Mouse (Mus musculus) urinary bladder, postnatal 36 days (tissue): Measurements from ENCODE around the gene Eif2s2.
A peak's percentile ranks its signal among the peaks of the same experiment; 100 is the strongest.
"Not testable (repeated sequence)": the region's sequence is repeated elsewhere in the genome, so short reads cannot be mapped to it uniquely, and the experiment has no call there.

Experiments used
- DNase-seq, 2 experiments: peaks; one replicate each; pipeline ENCODE4 v3.0.0; 2022; ENCODE audit warnings: low spot score in 2 of 2, mixed read lengths in 1 of 2

The Eif2s2 gene

DNA sequence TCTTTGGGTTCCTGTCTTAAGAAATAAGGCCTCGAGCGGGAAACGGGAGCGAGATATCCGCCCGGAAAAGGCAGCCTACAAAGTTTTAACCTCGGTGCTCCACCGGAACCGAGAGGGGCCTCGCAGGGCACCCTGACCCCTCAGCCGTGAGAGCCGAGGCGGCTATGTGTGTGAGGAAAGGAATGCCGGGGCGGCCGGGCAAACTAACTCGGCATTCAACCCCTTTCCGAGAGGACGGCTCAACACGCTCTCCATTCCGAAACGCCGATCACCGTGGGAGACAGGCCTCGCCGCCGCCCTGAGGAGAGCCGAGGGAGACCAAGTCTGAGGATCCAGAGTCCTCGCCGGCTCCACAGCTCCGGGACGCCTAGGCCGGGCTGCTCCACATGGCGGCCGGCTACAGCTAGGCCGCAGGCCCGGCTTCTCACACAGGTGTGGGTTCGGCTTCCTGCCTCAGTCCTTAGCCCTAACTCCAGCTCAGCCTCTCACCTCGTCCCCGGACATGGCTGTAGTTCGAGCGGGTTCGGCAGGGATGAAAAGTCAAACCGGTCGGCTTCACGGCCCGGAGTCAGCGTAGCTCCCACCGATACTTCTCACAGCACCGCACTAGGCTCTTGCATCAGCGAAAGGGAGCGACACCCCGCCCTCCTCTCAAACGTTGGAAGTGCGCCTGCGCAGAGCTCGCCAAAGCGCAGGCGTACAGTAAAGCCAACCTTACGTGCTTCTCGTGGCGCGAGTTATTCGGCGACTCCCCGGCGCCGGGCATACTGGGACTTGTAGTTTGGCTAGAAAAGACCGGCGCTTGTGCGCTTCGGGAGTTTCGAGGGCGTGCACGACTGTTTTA, at the start of gene Eif2s2:
Gene Eif2s2, minus strand, starts transcription at position 735 of the 844 bp plus-strand sequence.
- DNase-seq = peak; percentile 90 to 97

DNA sequence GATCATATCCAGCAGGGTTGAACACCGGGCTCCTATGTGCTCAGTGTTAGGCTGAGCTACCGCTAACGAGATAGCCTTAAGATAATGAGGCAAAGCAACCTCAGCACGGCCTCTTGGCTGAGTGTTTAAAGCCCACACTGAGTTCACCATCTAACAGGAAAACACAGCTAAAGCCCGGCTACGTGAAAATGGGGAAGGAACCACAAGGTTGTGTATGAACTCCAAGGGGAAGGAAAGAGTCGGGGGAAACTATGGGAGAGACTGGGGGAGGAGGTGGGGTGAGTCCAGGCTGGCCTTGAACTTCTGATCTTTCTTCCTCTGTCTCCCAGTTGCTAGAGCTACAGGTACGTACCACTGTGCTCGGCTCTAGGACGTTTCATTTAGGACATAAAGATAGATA, 49.2 kb upstream of the Eif2s2 start:
- no peak for DNase-seq

GRCm38 (mm10) chr2:154937547-154938390, 45.0 kb upstream of the Eif2s2 start:
- no peak for DNase-seq

DNA sequence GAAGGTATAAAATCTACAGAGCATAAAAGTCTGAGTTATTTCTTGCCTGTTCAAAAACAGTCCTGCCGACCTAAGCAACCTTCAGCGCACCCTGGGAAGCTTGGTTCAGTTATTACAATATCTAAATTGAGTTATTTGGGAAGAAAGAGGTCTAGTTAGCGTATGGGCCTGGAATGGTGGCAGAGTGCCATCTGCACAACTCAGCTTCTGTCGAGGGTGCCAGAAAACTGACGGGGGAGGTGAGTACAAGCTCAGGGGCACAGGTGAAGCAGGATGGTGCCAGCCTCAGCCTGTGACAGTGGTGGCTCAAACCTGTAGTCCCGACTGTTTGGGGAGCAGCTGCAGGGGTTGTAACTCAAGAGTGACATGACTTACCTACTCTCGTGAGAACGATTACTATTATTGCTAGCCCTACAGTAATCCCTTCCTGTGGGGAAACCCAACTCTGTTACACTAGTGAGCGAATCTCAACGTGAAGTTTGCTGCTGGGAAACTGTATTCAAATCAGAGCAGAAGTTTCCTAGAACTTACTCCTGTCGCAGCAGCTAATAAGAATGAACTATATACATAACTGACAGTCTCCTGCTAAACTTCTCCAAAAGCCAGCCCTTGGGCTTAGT, 43.9 kb upstream of the Eif2s2 start:
- DNase-seq = no peak

DNA sequence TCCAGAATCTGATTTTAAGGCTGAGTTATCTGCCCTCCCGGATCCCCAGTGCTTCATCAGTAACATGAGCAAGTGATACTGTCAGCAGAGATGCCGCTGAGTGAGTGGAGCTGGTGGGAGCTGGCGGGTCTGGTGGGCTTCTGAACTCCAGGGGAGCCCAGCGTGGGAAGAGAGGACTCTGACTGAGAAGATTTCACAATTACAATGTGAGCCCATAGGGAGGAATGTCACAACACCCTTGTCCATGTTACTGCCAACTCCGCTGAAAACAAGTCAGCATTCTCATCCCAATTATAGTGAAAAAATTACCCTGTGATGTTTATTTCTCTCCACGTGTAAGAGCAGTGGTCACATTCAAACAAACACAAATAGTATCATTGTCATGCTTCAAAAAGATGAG, 43.4 kb upstream of the Eif2s2 start:
- no peak for DNase-seq

DNA sequence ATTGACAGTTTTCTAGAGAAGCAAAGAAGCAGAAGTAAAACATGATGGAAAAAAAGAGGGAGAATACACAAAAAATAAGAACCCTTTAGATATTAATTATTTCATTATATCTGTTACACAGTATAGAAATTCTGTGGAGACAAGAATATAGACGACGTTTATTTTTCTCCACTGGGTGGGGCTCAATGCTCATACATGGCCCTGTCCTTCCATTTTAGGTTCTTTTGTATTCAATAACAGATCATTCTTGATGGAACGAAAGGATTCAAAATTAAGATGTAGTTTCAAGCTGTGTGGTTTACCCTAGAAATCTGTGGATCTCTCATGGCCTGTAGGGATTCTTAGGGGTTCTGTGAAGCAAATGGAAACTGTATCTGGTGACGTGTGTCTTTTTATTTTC, 41.1 kb upstream of the Eif2s2 start:
- no peak for DNase-seq

DNA sequence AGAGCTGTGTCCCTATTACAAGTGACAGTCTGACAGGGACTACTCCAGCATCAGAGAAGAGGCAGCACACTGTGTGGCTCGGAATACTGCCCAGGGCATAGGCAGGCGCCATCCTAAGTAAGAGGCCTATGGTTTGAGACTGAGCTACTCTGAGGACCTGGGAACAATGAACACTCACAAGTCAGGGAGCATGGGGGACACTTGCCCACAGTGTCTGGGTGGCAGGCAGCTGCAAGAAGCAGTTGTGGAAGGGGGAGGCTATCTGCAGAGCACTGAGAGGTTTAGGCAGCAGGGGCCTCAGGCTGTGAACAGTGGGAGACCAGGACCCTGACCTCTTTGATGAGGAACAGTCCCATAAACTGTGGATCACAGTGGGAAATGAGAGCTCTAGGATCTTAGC, 35.6 kb upstream of the Eif2s2 start:
- DNase-seq = no peak

- no peak for DNase-seq
These were observed 34.1 kb upstream of the Eif2s2 start for GRCm38 (mm10) chr2:154926843-154927242.

GRCm38 (mm10) chr2:154925411-154926031, 32.8 kb upstream of the Eif2s2 start:
- no peak for DNase-seq

GRCm38 (mm10) chr2:154922134-154922533, 29.4 kb upstream of the Eif2s2 start:
- DNase-seq = not testable (repeated sequence)

DNA sequence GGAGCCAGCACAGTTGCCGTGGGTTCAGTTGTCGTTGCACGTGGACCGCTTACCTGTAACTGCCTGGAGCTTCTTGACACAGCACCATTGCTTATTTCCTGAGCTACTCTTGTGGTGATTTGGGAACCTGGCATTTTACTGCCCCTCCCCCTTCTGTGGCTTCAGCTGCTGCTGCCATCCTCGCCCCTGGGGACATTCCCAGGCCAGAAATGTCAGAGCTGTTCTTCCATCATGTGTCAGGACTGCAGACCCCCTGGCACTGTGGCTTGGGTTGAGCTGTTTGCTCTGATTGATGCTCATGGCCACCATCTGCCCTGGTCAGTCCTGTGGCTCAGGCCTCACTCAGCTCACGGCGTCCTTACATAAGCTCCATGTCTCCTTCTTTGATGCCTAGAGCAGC, 28.2 kb upstream of the Eif2s2 start:
- DNase-seq = no peak

GRCm38 (mm10) chr2:154917866-154918641, 25.3 kb upstream of the Eif2s2 start:
- DNase-seq = no peak

DNA sequence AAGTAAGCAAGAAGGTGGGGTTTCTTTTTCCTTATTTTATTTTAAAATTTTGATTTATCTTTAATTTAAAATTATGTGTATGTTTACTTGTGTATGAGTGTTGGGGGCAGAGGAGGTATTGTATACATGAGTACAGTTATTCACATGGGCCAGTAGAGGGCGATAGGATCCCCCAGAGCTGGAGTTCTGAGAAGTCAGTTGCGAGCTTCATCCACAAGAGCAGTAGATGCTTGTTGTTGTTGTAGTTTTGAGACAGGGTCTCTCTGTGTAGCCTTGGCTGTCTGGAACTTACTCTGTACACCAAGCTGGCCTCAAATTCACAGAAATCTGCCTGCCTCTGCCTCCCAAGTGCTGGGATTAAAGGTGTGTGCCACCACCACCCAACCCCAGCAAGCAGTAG, 23.8 kb upstream of the Eif2s2 start:
- no peak for DNase-seq

GRCm38 (mm10) chr2:154915922-154916541, 23.3 kb upstream of the Eif2s2 start:
- no peak for DNase-seq

DNA sequence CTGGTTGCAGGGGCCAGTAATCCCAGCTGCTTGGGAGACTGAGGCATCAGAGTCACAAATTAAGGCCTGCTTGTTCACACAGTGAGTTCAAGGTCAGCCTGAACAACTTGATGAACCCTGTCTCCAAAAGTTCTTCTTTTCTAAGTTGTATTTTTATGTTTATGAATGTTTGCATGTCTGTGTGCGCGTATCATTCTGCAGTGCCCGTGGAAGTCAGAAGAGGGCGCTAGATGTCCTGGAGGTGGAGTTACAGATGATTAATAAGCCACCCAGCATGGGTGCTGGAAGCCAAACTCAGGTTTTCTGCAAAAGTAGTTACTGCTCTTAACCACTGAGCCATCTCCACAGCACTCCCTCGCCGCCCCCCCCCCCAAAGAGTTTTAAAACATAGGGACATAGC, 17.1 kb upstream of the Eif2s2 start:
- DNase-seq = no peak

DNA sequence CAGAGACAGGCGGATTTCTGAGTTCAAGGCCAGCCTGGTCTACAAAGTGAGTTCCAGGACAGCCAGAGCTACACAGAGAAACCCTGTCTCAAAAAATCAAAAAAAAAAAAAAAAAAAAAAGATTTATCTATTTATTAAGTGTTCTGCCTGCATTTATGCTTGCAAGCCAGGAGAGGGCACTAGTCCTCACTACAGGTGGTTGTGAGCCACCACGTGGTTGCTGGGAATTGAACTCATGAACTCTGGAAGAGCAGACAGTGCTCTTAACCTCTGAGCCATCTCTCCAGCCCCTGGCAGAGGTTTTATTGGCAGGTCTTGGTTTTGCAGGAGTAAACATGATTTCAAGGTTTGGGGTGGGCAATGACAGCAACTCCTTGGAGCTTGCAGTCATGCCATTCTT, 15.5 kb upstream of the Eif2s2 start:
- DNase-seq = not testable (repeated sequence)

DNA sequence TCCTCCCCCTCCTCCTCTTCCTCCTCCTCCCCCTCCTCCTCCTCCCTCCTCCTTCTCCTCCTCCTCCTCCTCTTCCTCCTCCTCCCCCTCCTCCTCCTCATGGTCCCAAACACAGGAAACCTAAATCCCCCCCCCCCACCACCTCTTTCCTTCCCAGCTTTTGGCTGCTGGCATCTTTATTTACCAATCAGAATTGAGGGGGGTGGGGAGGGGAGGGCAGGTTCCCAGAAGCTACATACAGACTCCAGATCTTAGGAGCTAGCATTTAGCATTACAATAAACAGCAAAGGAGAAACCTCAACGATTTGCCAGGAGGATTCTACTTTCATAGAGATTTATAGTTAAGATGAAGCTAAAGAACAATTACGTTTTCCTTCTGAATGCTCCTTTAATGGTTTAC, 13.1 kb upstream of the Eif2s2 start:
- DNase-seq = no peak

- no peak for DNase-seq
These were observed 9.4 kb upstream of the Eif2s2 start for GRCm38 (mm10) chr2:154902111-154902510.

GRCm38 (mm10) chr2:154899412-154899811, 6.7 kb upstream of the Eif2s2 start:
- not testable (repeated sequence) for DNase-seq

- DNase-seq = not testable (repeated sequence)
These were observed 6.3 kb upstream of the Eif2s2 start for GRCm38 (mm10) chr2:154899004-154899403.

DNA sequence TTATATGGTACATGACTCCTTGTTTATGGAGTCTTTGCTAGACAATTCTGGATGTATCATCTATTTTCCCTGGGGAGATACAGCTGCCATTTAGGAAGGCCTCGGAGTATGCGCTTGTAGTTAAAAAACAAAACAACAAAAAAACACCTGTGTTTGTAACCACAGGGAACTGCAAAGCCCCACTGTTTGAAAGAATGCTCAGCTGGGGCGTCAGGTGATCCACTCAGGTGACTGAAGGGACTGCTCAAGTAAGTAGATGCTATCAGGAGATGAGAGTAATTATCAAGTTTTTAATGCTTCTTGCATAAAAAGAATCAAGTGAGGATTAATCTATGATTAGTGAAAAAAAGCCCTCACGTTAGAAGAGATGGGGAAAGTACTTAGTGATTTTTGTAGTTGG, 813 bp upstream of the Eif2s2 start:
- DNase-seq = no peak
